Mouse (Mus musculus) myocyte (in vitro differentiated cells): ENCODE results near the gene Slc38a2. TPM values are rescaled to one million over a fixed set of nuclear protein-coding genes. Genes with fewer than 3 reads are reported as not detected.
A peak's percentile ranks its signal among the peaks of the same experiment; 100 is the strongest.

Source experiments
- H3K27me3 ChIP-seq: one replicate; pipeline ENCODE4 v1.6.1; 2011; ENCODE audit not compliant: control insufficient read depth, insufficient read depth, insufficient read length
- H3K36me3 ChIP-seq: one replicate; pipeline ENCODE4 v1.6.1; 2011; ENCODE audit not compliant: control insufficient read depth, insufficient read depth
- H3K4me2 ChIP-seq: one replicate; pipeline ENCODE4 v1.6.1; 2011; ENCODE audit warnings: low read depth, control low read depth
- H3K4me3 ChIP-seq: one replicate; pipeline ENCODE4 v1.5.1; 2011; ENCODE audit warnings: mild to moderate bottlenecking, control low read depth, moderate library complexity
- H3K79me2 ChIP-seq: one replicate; pipeline ENCODE4 v1.6.1; 2011; ENCODE audit not compliant: control insufficient read depth, insufficient read depth
- H3ac ChIP-seq: one replicate; pipeline ENCODE4 v1.6.1; 2011; ENCODE audit not compliant: control insufficient read depth, insufficient read length
- CEBPB ChIP-seq: IDR thresholded peaks from 2 replicates; pipeline ENCODE4 v1.6.1; 2011; ENCODE audit warnings: mild to moderate bottlenecking, moderate library complexity; ENCODE audit not compliant: poor library complexity, insufficient read depth, severe bottlenecking
- MYOD1 ChIP-seq, 3 experiments: IDR thresholded peaks; one replicate each; pipeline ENCODE4 v1.6.1; 2011; ENCODE audit warnings: control low read depth in 2 of 3, low read depth in 2 of 3, mild to moderate bottlenecking in 2 of 3, moderate library complexity in 1 of 3; ENCODE audit not compliant: insufficient read length in 2 of 3, control insufficient read depth in 1 of 3
- MYOG ChIP-seq, 3 experiments: IDR thresholded peaks; one replicate each; pipeline ENCODE4 v1.6.1; 2011; ENCODE audit warnings: control low read depth in 2 of 3, low read depth in 2 of 3, mild to moderate bottlenecking in 2 of 3; ENCODE audit not compliant: insufficient read length in 2 of 3, control insufficient read depth in 1 of 3, insufficient read depth in 1 of 3
- POLR2A ChIP-seq: IDR thresholded peaks from one replicate; pipeline ENCODE4 v1.6.1; 2011; ENCODE audit warnings: low read depth, mild to moderate bottlenecking, control low read depth, moderate library complexity; ENCODE audit not compliant: insufficient read length
- POLR2AphosphoS2 ChIP-seq: IDR thresholded peaks from one replicate; pipeline ENCODE4 v1.6.1; 2011; ENCODE audit warnings: low read depth, control low read depth; ENCODE audit not compliant: insufficient read length
- REST ChIP-seq: IDR thresholded peaks from one replicate; pipeline ENCODE4 v1.6.1; 2011; ENCODE audit warnings: mild to moderate bottlenecking, control low read depth, moderate library complexity; ENCODE audit not compliant: insufficient read depth, insufficient read length
- SRF ChIP-seq: IDR thresholded peaks from one replicate; pipeline ENCODE4 v1.6.1; 2011; ENCODE audit warnings: low read depth; ENCODE audit not compliant: control insufficient read depth, insufficient read length
- TCF12 ChIP-seq: IDR thresholded peaks from one replicate; pipeline ENCODE4 v1.6.1; 2011; ENCODE audit warnings: mild to moderate bottlenecking, control low read depth; ENCODE audit not compliant: poor library complexity, insufficient read depth, severe bottlenecking
- TCF3 ChIP-seq: IDR thresholded peaks from one replicate; pipeline ENCODE4 v1.6.1; 2011; ENCODE audit warnings: low read depth, control low read depth; ENCODE audit not compliant: insufficient read length
- USF1 ChIP-seq: IDR thresholded peaks from one replicate; pipeline ENCODE4 v1.6.1; 2011; ENCODE audit warnings: low read depth, mild to moderate bottlenecking, control low read depth, moderate library complexity
- polyA plus RNA-seq: library from polyadenylated mRNA; unstranded; fragments of >200 nt; fragmentation: generic; extraction: Trizol; gene quantifications from one replicate; pipeline ENCODE4 v1.2.1, GENCODE M21; 2012; ENCODE audit warnings: missing spikeins

Gene Slc38a2
- polyA plus RNA-seq, 1 experiment: 95.0 TPM

DNA sequence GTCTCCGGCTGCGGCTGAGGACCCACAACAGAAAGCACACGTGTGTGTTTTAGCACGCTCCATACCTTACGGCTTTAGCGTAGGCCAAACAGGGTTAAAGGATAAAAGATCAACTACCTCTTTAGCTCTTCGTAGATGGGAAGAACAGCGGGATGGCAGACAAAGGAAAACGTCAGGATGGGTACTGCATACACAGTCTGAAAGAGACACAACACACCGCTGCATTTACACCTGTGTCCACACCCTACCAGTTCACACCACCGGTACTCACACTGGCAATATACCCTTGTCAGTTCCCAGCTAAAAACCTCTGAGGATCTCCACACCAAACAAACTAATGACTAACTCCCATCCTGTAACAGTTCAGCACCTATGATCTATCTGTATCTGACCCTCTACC lies 7.1 kb downstream of the Slc38a2 start:
- no peak overlapping the region for H3K4me2 ChIP-seq
- no peaks in the 10 kb centered on the region for H3K27me3 ChIP-seq
- no peak for TF ChIP-seq TCF3
- no peak for TF ChIP-seq MYOG (IDR thresholded peaks at IDR 0.05; ENCODE audit: control insufficient read depth in 1 of 3, insufficient read depth in 1 of 3, insufficient read length in 2 of 3, low read depth in 2 of 3)
- TF ChIP-seq REST: no peak
- no peak for TF ChIP-seq USF1
- TF ChIP-seq MYOD1 (IDR thresholded peaks at IDR 0.05; ENCODE audit: control insufficient read depth in 1 of 3, insufficient read length in 2 of 3, low read depth in 2 of 3): no peak
- TF ChIP-seq TCF12: no peak
- peak; percentile 52 for TF ChIP-seq POLR2A
- peak; percentile 79 for TF ChIP-seq POLR2AphosphoS2
- H3ac ChIP-seq: no peak overlapping the region
- H3K36me3 ChIP-seq: peaks cover 100% of the 10 kb centered on the region
- peaks cover 60% of the 10 kb centered on the region for H3K79me2 ChIP-seq
- no peak overlapping the region for H3K4me3 ChIP-seq

- H3K4me2 ChIP-seq: no peak overlapping the region
- TF ChIP-seq POLR2AphosphoS2 (peak; percentile 79), POLR2A (peak; percentile 29), MYOG (IDR thresholded peaks at IDR 0.05; ENCODE audit: control insufficient read depth in 1 of 3, insufficient read depth in 1 of 3, insufficient read length in 2 of 3, low read depth in 2 of 3) (no peak)
- H3K79me2 ChIP-seq: peaks cover 50% of the 10 kb centered on the region
- peaks cover 92% of the 10 kb centered on the region for H3K36me3 ChIP-seq
- H3ac ChIP-seq: no peak overlapping the region
- no peak overlapping the region for H3K4me3 ChIP-seq
- no peaks in the 10 kb centered on the region for H3K27me3 ChIP-seq
Observed at GRCm38 (mm10) chr15:96691381-96691780, 8.1 kb downstream of the Slc38a2 start.

- H3K36me3 ChIP-seq: peaks cover 87% of the 10 kb centered on the region
- no peaks in the 10 kb centered on the region for H3K27me3 ChIP-seq
- peaks cover 45% of the 10 kb centered on the region for H3K79me2 ChIP-seq
- no peak overlapping the region for H3ac ChIP-seq
- no peak overlapping the region for H3K4me2 ChIP-seq
- no peak for TF ChIP-seq MYOG (IDR thresholded peaks at IDR 0.05; ENCODE audit: control insufficient read depth in 1 of 3, insufficient read depth in 1 of 3, insufficient read length in 2 of 3, low read depth in 2 of 3)
- TF ChIP-seq TCF3: no peak
- TF ChIP-seq CEBPB: no peak
- TF ChIP-seq USF1: no peak
- no peak for TF ChIP-seq POLR2A
- TF ChIP-seq SRF: no peak
- TF ChIP-seq POLR2AphosphoS2: no peak
- no peak overlapping the region for H3K4me3 ChIP-seq
Observed at GRCm38 (mm10) chr15:96690829-96691228, 8.7 kb downstream of the Slc38a2 start.

DNA sequence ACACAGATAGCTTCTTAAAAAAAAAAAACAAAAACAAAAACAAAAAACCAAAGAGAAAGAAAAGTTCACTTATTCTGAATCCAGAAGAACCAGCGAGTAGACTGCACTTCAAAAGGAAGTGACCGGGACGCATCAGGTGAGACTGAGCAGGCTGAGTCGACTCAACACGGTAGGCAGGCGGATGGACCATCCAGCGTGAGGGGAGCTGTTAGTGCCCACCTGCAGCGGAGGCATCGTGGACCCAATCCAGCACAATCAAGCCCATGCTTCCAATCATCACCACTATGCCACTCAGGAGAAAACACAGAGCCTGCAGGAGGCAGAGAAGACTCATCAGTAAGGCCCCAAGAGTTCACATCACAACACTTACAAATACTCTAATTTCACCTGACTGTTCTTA lies 9.6 kb downstream of the Slc38a2 start:
- Histone ChIP-seq H3K79me2 (peaks cover 36% of the 10 kb centered on the region), H3K36me3 (peaks cover 77% of the 10 kb centered on the region), H3K4me2 (no peak overlapping the region), H3ac (no peak overlapping the region), H3K4me3 (no peak overlapping the region), H3K27me3 (no peaks in the 10 kb centered on the region)
- peak; percentile 95 for TF ChIP-seq POLR2AphosphoS2
- no peak for TF ChIP-seq TCF12
- TF ChIP-seq POLR2A: peak; percentile 67

- peaks cover 67% of the 10 kb centered on the region for H3K36me3 ChIP-seq
- H3K27me3 ChIP-seq: no peaks in the 10 kb centered on the region
- TF ChIP-seq POLR2A (peak; percentile 60), SRF (no peak), POLR2AphosphoS2 (peak; percentile 90)
- H3ac ChIP-seq: no peak overlapping the region
- peaks cover 25% of the 10 kb centered on the region for H3K79me2 ChIP-seq
- no peak overlapping the region for H3K4me3 ChIP-seq
- H3K4me2 ChIP-seq: no peak overlapping the region
Observed at GRCm38 (mm10) chr15:96688784-96689318, 10.7 kb downstream of the Slc38a2 start.

GRCm38 (mm10) chr15:96688036-96688435 lies 11.5 kb downstream of the Slc38a2 start:
- H3ac ChIP-seq: no peak overlapping the region
- no peak overlapping the region for H3K4me2 ChIP-seq
- no peaks in the 10 kb centered on the region for H3K27me3 ChIP-seq
- peak; percentile 44 for TF ChIP-seq POLR2AphosphoS2
- TF ChIP-seq MYOG (IDR thresholded peaks at IDR 0.05; ENCODE audit: control insufficient read depth in 1 of 3, insufficient read depth in 1 of 3, insufficient read length in 2 of 3, low read depth in 2 of 3): no peak
- H3K36me3 ChIP-seq: peaks cover 59% of the 10 kb centered on the region
- no peak overlapping the region for H3K4me3 ChIP-seq
- peaks cover 17% of the 10 kb centered on the region for H3K79me2 ChIP-seq
